Mouse (Mus musculus) kidney, adult 2 months (tissue): ENCODE results near the gene Vmn2r46.
"Not testable (repeated sequence)": the region's sequence is repeated elsewhere in the genome, so short reads cannot be mapped to it uniquely, and the experiment has no call there.

Experiments used
- CTCF ChIP-seq: fragments of 200-500 bp; conservative IDR thresholded peaks from 2 replicates; pipeline ENCODE4 v1.5.1; 2011; ENCODE audit warnings: low read depth, mild to moderate bottlenecking, control low read depth, low read length, moderate library complexity, mixed read lengths; ENCODE audit not compliant: insufficient read depth, insufficient read length
- POLR2A ChIP-seq: fragments of 200-500 bp; IDR thresholded peaks from one replicate; pipeline ENCODE4 v1.6.1; 2011; ENCODE audit warnings: low read depth, low read length, control low read depth

DNA sequence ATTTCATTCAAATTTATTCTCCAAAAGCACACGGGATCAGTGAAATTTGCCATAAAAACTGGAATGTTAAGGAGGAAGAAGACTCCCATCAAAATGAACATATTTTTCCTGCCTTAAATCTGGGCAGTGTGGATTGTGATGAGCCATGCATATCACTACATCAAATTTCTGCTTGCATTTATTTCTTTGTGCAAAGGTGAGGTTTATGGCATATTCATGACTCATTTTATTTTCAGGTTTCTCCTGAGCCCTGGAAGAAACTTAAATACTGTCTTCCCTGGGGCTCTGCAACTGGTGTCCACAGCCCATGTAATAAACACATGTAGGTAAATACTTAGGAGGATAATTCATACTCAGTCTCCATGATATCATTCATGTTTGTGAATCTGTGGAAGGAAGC, at the start of gene Vmn2r46:
- not testable (repeated sequence) for TF ChIP-seq CTCF, POLR2A
